In genomic region chr19:12113807-12114206, GRCm38 (mm10) we compare ENCODE assay signal across 39 mouse cellular contexts. TPM values are rescaled to one million over a fixed set of nuclear protein-coding genes. Genes with fewer than 3 reads are reported as not detected.
"Had no signal": no experiment of that assay in that cellular context is flagged by ENCODE, and none has a peak within 500 bp of the region (broad histone marks: within the 10 kb centered on the region; RNA-seq: fewer than 3 reads in every experiment).

No protein-coding gene starts in this region.

- H3K4me1 ChIP-seq: embryonic facial prominence, embryonic 10.5 days; embryonic facial prominence, embryonic 12.5 days; embryonic facial prominence, embryonic 13.5 days; embryonic facial prominence, embryonic 15.5 days; forebrain, embryonic 10.5 days; forebrain, embryonic 12.5 days; forebrain, embryonic 13.5 days; forebrain, embryonic 15.5 days had no signal

- H3K9ac ChIP-seq: embryonic facial prominence, embryonic 12.5 days; embryonic facial prominence, embryonic 13.5 days; embryonic facial prominence, embryonic 15.5 days; forebrain, embryonic 12.5 days; forebrain, embryonic 13.5 days; forebrain, embryonic 15.5 days; forebrain, postnatal 0 days had no signal

- H3K9me3 ChIP-seq: embryonic facial prominence, embryonic 10.5 days; embryonic facial prominence, embryonic 12.5 days; embryonic facial prominence, embryonic 13.5 days; embryonic facial prominence, embryonic 15.5 days; forebrain, embryonic 10.5 days; forebrain, embryonic 12.5 days; forebrain, embryonic 13.5 days; forebrain, embryonic 15.5 days had no signal

- H3K27me3 ChIP-seq: embryonic facial prominence, embryonic 12.5 days; embryonic facial prominence, embryonic 13.5 days; embryonic facial prominence, embryonic 15.5 days; forebrain, embryonic 12.5 days; forebrain, embryonic 13.5 days; forebrain, embryonic 15.5 days had no signal

- H3K27ac ChIP-seq: embryonic facial prominence, embryonic 10.5 days; embryonic facial prominence, embryonic 12.5 days; embryonic facial prominence, embryonic 13.5 days; embryonic facial prominence, embryonic 15.5 days; forebrain, embryonic 10.5 days; forebrain, embryonic 12.5 days; forebrain, embryonic 13.5 days; forebrain, embryonic 15.5 days; gastrocnemius, adult 2 months; heart, adult 2 months had no signal

- H3K36me3 ChIP-seq: embryonic facial prominence, embryonic 10.5 days; embryonic facial prominence, embryonic 12.5 days; embryonic facial prominence, embryonic 13.5 days; embryonic facial prominence, embryonic 15.5 days; forebrain, embryonic 10.5 days; forebrain, embryonic 12.5 days; forebrain, embryonic 15.5 days had no signal

- H3K4me2 ChIP-seq: embryonic facial prominence, embryonic 12.5 days; embryonic facial prominence, embryonic 13.5 days; embryonic facial prominence, embryonic 15.5 days; forebrain, embryonic 12.5 days; forebrain, embryonic 13.5 days; forebrain, embryonic 15.5 days had no signal

- DNase-seq: cerebellum, adult 9-10 months; cerebellum, adult 9-11 months; cerebellum, postnatal 10 days; cerebellum, postnatal 14 days; cerebellum, postnatal 25 days; cerebellum, postnatal 36 days; embryo, embryonic 11 days; forebrain, postnatal 0 days; gastrocnemius, adult 2 months; gastrocnemius, postnatal 10 days; gastrocnemius, postnatal 14 days; gastrocnemius, postnatal 25 days; gastrocnemius, postnatal 36 days; heart, adult 11 months; heart, adult 18-20 months; heart, adult 2 months had no signal

- H3K4me3 ChIP-seq: embryonic facial prominence, embryonic 10.5 days; embryonic facial prominence, embryonic 12.5 days; embryonic facial prominence, embryonic 13.5 days; embryonic facial prominence, embryonic 15.5 days; erythroblast, embryonic 14.5 days; forebrain, embryonic 10.5 days; forebrain, embryonic 12.5 days; forebrain, embryonic 13.5 days; forebrain, embryonic 15.5 days; gastrocnemius, adult 2 months; heart, adult 2 months had no signal

RNA-seq across cellular contexts. Expression of gene Olfr1428, which starts 1.9 kb away (rescaled TPM):
- total RNA-seq: common myeloid progenitor, adult 5-6 weeks; forebrain, postnatal 0 days; gastrocnemius, adult 18-20 months; gastrocnemius, adult 2 months; gastrocnemius, adult 8-10 months; gastrocnemius, postnatal 10 days; gastrocnemius, postnatal 14 days; gastrocnemius, postnatal 25 days; gastrocnemius, postnatal 36 days; gastrocnemius, postnatal 4 days; granulocyte monocyte progenitor cell, adult 5-6 weeks; heart, adult 18-20 months; heart, adult 2 months; heart, adult 8-10 months had no signal
- polyA plus RNA-seq: cortical plate, adult 2 months; embryonic facial prominence, embryonic 10.5 days; embryonic facial prominence, embryonic 11.5 days; embryonic facial prominence, embryonic 12.5 days; embryonic facial prominence, embryonic 13.5 days; embryonic facial prominence, embryonic 15.5 days; erythroblast, embryonic 14.5 days; forebrain, embryonic 10.5 days; forebrain, embryonic 11.5 days; forebrain, embryonic 12.5 days; forebrain, embryonic 13.5 days; forebrain, embryonic 14.5 days; forebrain, embryonic 15.5 days; forebrain, embryonic 16.5 days; forebrain, postnatal 0 days; frontal cortex, adult 2 months; gonadal fat pad, adult 2 months; heart, adult 2 months had no signal

RNA-seq across cellular contexts. Expression of gene Olfr76, which starts 9.2 kb away (rescaled TPM):
- total RNA-seq: common myeloid progenitor, adult 5-6 weeks; forebrain, postnatal 0 days; gastrocnemius, adult 18-20 months; gastrocnemius, adult 2 months; gastrocnemius, adult 8-10 months; gastrocnemius, postnatal 10 days; gastrocnemius, postnatal 14 days; gastrocnemius, postnatal 25 days; gastrocnemius, postnatal 36 days; gastrocnemius, postnatal 4 days; granulocyte monocyte progenitor cell, adult 5-6 weeks; heart, adult 18-20 months; heart, adult 2 months; heart, adult 8-10 months had no signal
- polyA plus RNA-seq: cortical plate, adult 2 months; embryonic facial prominence, embryonic 10.5 days; embryonic facial prominence, embryonic 11.5 days; embryonic facial prominence, embryonic 12.5 days; embryonic facial prominence, embryonic 13.5 days; embryonic facial prominence, embryonic 14.5 days; embryonic facial prominence, embryonic 15.5 days; erythroblast, embryonic 14.5 days; forebrain, embryonic 10.5 days; forebrain, embryonic 11.5 days; forebrain, embryonic 12.5 days; forebrain, embryonic 13.5 days; forebrain, embryonic 14.5 days; forebrain, embryonic 15.5 days; forebrain, embryonic 16.5 days; forebrain, postnatal 0 days; frontal cortex, adult 2 months; gonadal fat pad, adult 2 months; heart, adult 2 months had no signal

RNA-seq across cellular contexts. Expression of gene Olfr1427, which starts 10.7 kb away (rescaled TPM):
- total RNA-seq: common myeloid progenitor, adult 5-6 weeks; forebrain, postnatal 0 days; gastrocnemius, adult 18-20 months; gastrocnemius, adult 2 months; gastrocnemius, adult 8-10 months; gastrocnemius, postnatal 10 days; gastrocnemius, postnatal 14 days; gastrocnemius, postnatal 25 days; gastrocnemius, postnatal 36 days; gastrocnemius, postnatal 4 days; granulocyte monocyte progenitor cell, adult 5-6 weeks; heart, adult 18-20 months; heart, adult 2 months; heart, adult 8-10 months had no signal
- polyA plus RNA-seq: cortical plate, adult 2 months; embryonic facial prominence, embryonic 10.5 days; embryonic facial prominence, embryonic 11.5 days; embryonic facial prominence, embryonic 12.5 days; embryonic facial prominence, embryonic 13.5 days; embryonic facial prominence, embryonic 14.5 days; embryonic facial prominence, embryonic 15.5 days; erythroblast, embryonic 14.5 days; forebrain, embryonic 10.5 days; forebrain, embryonic 11.5 days; forebrain, embryonic 12.5 days; forebrain, embryonic 13.5 days; forebrain, embryonic 14.5 days; forebrain, embryonic 15.5 days; forebrain, embryonic 16.5 days; forebrain, postnatal 0 days; frontal cortex, adult 2 months; gonadal fat pad, adult 2 months; heart, adult 2 months had no signal

RNA-seq across cellular contexts. Expression of gene Olfr1426, which starts 22.0 kb away (rescaled TPM):
- total RNA-seq: common myeloid progenitor, adult 5-6 weeks; forebrain, postnatal 0 days; gastrocnemius, adult 18-20 months; gastrocnemius, adult 2 months; gastrocnemius, adult 8-10 months; gastrocnemius, postnatal 10 days; gastrocnemius, postnatal 14 days; gastrocnemius, postnatal 25 days; gastrocnemius, postnatal 36 days; gastrocnemius, postnatal 4 days; granulocyte monocyte progenitor cell, adult 5-6 weeks; heart, adult 18-20 months; heart, adult 2 months; heart, adult 8-10 months had no signal
- polyA plus RNA-seq: cortical plate, adult 2 months; embryonic facial prominence, embryonic 10.5 days; embryonic facial prominence, embryonic 11.5 days; embryonic facial prominence, embryonic 12.5 days; embryonic facial prominence, embryonic 13.5 days; embryonic facial prominence, embryonic 14.5 days; embryonic facial prominence, embryonic 15.5 days; erythroblast, embryonic 14.5 days; forebrain, embryonic 10.5 days; forebrain, embryonic 11.5 days; forebrain, embryonic 12.5 days; forebrain, embryonic 13.5 days; forebrain, embryonic 14.5 days; forebrain, embryonic 15.5 days; forebrain, embryonic 16.5 days; forebrain, postnatal 0 days; frontal cortex, adult 2 months; gonadal fat pad, adult 2 months; heart, adult 2 months had no signal

RNA-seq across cellular contexts. Expression of gene Olfr1425, which starts 36.3 kb away (rescaled TPM):
- total RNA-seq: common myeloid progenitor, adult 5-6 weeks; forebrain, postnatal 0 days; gastrocnemius, adult 18-20 months; gastrocnemius, adult 2 months; gastrocnemius, adult 8-10 months; gastrocnemius, postnatal 10 days; gastrocnemius, postnatal 14 days; gastrocnemius, postnatal 25 days; gastrocnemius, postnatal 36 days; gastrocnemius, postnatal 4 days; granulocyte monocyte progenitor cell, adult 5-6 weeks; heart, adult 18-20 months; heart, adult 2 months; heart, adult 8-10 months had no signal
- polyA plus RNA-seq: cortical plate, adult 2 months; embryonic facial prominence, embryonic 10.5 days; embryonic facial prominence, embryonic 11.5 days; embryonic facial prominence, embryonic 12.5 days; embryonic facial prominence, embryonic 13.5 days; embryonic facial prominence, embryonic 14.5 days; embryonic facial prominence, embryonic 15.5 days; erythroblast, embryonic 14.5 days; forebrain, embryonic 10.5 days; forebrain, embryonic 11.5 days; forebrain, embryonic 12.5 days; forebrain, embryonic 13.5 days; forebrain, embryonic 14.5 days; forebrain, embryonic 15.5 days; forebrain, embryonic 16.5 days; forebrain, postnatal 0 days; frontal cortex, adult 2 months; gonadal fat pad, adult 2 months; heart, adult 2 months had no signal
